Comparison of ENCODE assay signal across 21 mouse cellular contexts in the genomic region with DNA sequence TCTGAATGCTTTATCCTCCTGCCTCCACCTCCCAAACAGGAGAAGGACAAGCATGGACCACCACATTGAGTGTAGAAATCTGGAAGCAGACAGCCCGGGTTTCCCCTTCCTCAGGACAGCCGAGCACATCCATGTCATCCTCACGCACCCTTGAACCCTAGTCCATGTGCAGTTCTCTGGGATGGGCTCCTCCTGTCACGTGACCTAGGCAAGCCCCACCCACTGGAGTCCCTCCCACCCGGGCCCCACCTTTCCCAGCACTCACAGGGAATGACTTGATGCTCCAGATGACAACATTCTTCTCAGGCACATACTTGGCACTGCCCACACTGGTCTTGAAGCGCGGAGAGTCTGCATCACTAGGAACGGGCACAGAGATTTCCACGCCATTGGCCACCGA. TPM values are rescaled to one million over a fixed set of nuclear protein-coding genes. Genes with fewer than 3 reads are reported as not detected.
"Had no signal": no experiment of that assay in that cellular context is flagged by ENCODE, and none has a peak within 500 bp of the region (broad histone marks: within the 10 kb centered on the region; RNA-seq: fewer than 3 reads in every experiment).

No protein-coding gene starts in this region.

- DNase-seq: kidney, adult 11 months; kidney, adult 9 months; kidney, postnatal 25 days; layer of hippocampus, postnatal 36 days; left cerebral cortex, postnatal 4 days; liver, postnatal 0 days; lung, embryonic 14.5 days; lung, postnatal 36 days; retina, postnatal 1 day; right cerebral cortex, postnatal 25 days; spleen, adult 18-20 months; thymus, adult 2 months; thymus, postnatal 25 days had no signal

- H3K27me3 ChIP-seq: limb, embryonic 12.5 days; limb, embryonic 15.5 days; midbrain, embryonic 13.5 days; neural tube, embryonic 13.5 days had no signal

- H3K4me3 ChIP-seq: left cerebral cortex, adult 2 months; limb, embryonic 12.5 days; limb, embryonic 15.5 days; megakaryocyte, embryonic 14.5 days; midbrain, embryonic 10.5 days; midbrain, embryonic 13.5 days; myocyte; neural tube, embryonic 13.5 days had no signal

- H3K36me3 ChIP-seq: limb, embryonic 12.5 days; limb, embryonic 15.5 days; midbrain, embryonic 10.5 days; midbrain, embryonic 13.5 days; neural tube, embryonic 13.5 days had no signal

RNA-seq across cellular contexts. Expression of a gene that starts 13.1 kb away (rescaled TPM):
- polyA plus RNA-seq: myocyte had no signal
